Mouse (Mus musculus) v-Abl transformed pro-B cells (cell line): ENCODE results near the gene Nup107.

Source experiments
- in situ Hi-C, 2 experiments: fragments of 400-800 bp; cut with MboI; formaldehyde crosslinking; loops; one replicate each; pipeline ENCODE4 v1.15.1; 2025; ENCODE audit not compliant: unreplicated experiment in 2 of 2

The Nup107 gene

GRCm38 (mm10) chr10:117808068-117808467 is 15.6 kb upstream of the Nup107 start:
- in situ Hi-C loops: loop anchor here in 1 of 2 experiments (25.0 kb wide), 1 partner anchor 329 kb away; the partner anchor contains the start of gene Mdm1

GRCm38 (mm10) chr10:117805919-117806318 is 13.4 kb upstream of the Nup107 start:
- in situ Hi-C loops: loop anchor here in 1 of 2 experiments (25.0 kb wide), 1 partner anchor 331 kb away; the partner anchor contains the start of gene Mdm1

GRCm38 (mm10) chr10:117803870-117804850 is 11.7 kb upstream of the Nup107 start:
- in situ Hi-C loops: loop anchor here in 1 of 2 experiments (25.0 kb wide), 1 partner anchor 333 kb away; the partner anchor contains the start of gene Mdm1

GRCm38 (mm10) chr10:117801886-117802285 is 9.4 kb upstream of the Nup107 start:
- in situ Hi-C loops: loop anchor here in 1 of 2 experiments (25.0 kb wide), 1 partner anchor 335 kb away; the partner anchor contains the start of gene Mdm1

DNA sequence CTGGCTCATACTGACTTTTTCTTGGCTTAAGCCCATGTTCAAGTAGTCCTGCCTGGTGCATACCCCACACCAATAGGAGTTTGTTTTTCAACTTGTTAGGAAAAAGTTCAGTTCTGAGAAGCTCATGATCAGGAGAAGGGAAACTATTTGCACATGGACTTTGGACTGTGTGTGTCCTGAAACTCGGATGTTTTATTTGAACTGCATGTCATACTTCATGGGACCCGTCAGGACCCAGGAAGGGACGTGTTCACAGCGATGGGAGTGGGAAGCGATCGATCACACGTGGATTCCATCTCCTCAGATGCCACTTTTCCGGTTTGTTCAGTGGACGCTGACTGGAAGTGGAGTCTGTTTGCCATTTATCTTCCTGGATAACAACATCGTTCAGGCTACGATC is 7.3 kb upstream of the Nup107 start:
- in situ Hi-C loops: loop anchor here in 1 of 2 experiments (25.0 kb wide), 1 partner anchor 337 kb away; the partner anchor contains the start of gene Mdm1

GRCm38 (mm10) chr10:117798436-117799035 is 6.0 kb upstream of the Nup107 start:
- in situ Hi-C loops: no loop called here

DNA sequence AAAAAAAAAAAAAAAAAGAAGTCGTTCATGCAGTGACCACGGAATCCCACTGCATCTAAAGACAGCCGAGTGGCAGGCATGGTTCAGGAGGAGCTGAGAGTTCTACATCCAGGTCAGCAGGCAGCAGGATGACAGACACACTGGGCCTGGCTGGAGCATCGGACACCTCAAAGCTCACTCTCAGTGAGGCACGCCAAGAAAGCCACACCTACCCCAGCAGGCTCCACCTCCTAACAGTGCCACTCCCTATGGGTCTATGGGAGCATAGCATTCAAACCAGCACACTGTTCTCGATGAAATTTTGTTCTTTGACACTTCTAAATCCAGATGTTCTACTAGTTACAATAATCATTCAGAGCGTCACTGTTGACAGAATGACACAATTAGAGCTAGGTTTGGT is 5.2 kb upstream of the Nup107 start:
- in situ Hi-C loops: no loop called here

DNA sequence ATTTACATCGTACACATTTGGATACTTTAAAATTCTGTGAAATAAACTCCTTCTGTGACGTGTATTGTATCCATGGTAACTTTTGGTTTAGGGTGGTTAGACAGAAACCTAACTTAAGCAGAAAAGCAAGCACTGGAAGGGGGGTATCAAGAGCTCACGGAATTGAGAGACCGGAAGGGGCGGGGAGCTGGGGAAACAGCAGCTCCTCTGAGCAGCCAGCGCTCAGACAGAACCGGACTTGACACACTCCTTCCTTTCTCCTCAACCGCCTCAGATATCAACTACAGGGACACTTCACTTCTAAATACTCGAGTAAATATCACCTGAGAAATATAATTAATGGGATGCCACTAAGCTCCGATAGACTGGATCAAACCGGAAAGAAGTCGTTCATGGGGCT is 4.6 kb upstream of the Nup107 start:
- in situ Hi-C loops: no loop called here

- in situ Hi-C loops: no loop called here
These were observed 3.7 kb upstream of the Nup107 start for GRCm38 (mm10) chr10:117796181-117796580.

- in situ Hi-C loops: no loop called here
These were observed 2.7 kb upstream of the Nup107 start for GRCm38 (mm10) chr10:117795206-117795605.

GRCm38 (mm10) chr10:117793436-117794030 is 1.0 kb upstream of the Nup107 start:
- in situ Hi-C loops: no loop called here

DNA sequence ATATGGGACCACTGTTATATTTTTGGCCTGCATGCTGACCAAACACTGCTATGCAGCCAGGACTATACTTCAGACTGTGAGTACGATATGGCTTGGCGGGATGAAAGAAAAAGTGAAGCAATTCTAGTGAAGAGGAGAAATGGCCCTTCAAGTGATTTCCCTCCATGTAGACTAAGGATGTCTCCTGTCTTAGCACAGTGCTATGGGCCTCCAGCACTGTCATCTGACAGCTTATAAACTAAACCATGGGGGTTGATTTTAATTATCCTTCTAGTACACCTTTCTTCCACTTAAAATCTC is 1.4 kb downstream of the Nup107 start:
- in situ Hi-C loops: no loop called here

- in situ Hi-C loops: no loop called here
These were observed 1.9 kb downstream of the Nup107 start for GRCm38 (mm10) chr10:117790421-117791170.

DNA sequence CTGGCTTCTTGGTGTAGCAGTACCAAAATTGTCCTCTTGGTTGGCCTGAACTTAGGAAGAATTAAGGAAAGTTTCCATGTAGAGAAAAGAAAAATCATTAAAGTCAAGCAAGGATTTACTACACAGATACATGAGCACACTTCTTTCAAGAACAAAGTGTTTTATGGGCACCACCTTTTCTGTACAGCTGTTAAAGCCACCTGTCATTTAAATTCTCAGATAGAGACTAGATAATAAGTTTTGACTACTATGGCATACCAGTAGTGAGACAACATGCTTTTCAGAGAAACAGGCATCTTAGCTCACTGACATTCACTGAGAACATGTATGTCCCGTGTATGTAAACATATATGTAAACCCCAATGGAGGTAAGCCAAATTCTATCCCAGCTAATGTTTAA is 2.5 kb downstream of the Nup107 start:
- in situ Hi-C loops: no loop called here

DNA sequence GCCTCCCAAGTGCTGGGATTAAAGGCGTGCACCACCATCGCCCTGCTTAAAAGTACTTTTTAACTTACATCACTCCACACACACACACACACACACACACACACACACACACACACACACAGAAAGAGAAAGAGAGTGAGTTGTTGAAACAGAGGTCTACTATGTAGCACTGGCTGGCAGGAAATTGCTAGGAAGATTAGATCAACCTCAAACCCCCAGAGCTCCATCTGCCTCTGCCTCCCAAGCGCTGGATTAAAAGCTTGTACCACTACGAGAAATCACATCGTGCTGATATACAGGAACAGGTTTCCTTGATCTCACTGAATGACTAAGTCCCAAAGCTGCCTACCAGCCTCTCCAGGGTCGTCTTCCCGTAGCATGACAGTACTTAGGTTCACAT is 7.9 kb downstream of the Nup107 start:
- in situ Hi-C loops: no loop called here

GRCm38 (mm10) chr10:117783786-117784420 is 8.6 kb downstream of the Nup107 start:
- in situ Hi-C loops: no loop called here

- in situ Hi-C loops: no loop called here
These were observed 9.8 kb downstream of the Nup107 start for GRCm38 (mm10) chr10:117782491-117783260.

GRCm38 (mm10) chr10:117782056-117782455 is 10.4 kb downstream of the Nup107 start:
- in situ Hi-C loops: no loop called here

- in situ Hi-C loops: no loop called here
These were observed 11.3 kb downstream of the Nup107 start for GRCm38 (mm10) chr10:117781021-117781725.
